Mouse (Mus musculus) heart, postnatal 25 days (tissue): Measurements from ENCODE around the gene Ifitm10. TPM values are rescaled to one million over a fixed set of nuclear protein-coding genes. Genes with fewer than 3 reads are reported as not detected.
"Not testable (repeated sequence)": the region's sequence is repeated elsewhere in the genome, so short reads cannot be mapped to it uniquely, and the experiment has no call there.

Source experiments
- DNase-seq: peaks from one replicate; pipeline ENCODE4 v3.0.0; 2022; ENCODE audit warnings: low spot score
- intact Hi-C: fragments of 180-260 bp; cut with DNase I; formaldehyde crosslinking; loops from one replicate; pipeline ENCODE4 v1.15.1; 2025
- total RNA-seq, 2 experiments: library from RNA; stranded (reverse); gene quantifications; 2 replicates each; pipeline ENCODE4 v1.2.3; 2021

Gene Ifitm10
- total RNA-seq, 2 experiments from 2014 or later: 1.8 to 2.0 TPM

GRCm38 (mm10) chr7:142285130-142285835, 88.3 kb downstream of the Ifitm10 start:
- no peak for DNase-seq
- intact Hi-C loops: loop anchor here (10.0 kb wide), 1 partner anchor 140 kb away; the partner anchor contains the start of gene Gm45337

GRCm38 (mm10) chr7:142284615-142285080, 88.9 kb downstream of the Ifitm10 start:
- peak; percentile 66 for DNase-seq
- intact Hi-C loops: loop anchor here (10.0 kb wide), 1 partner anchor 140 kb away; the partner anchor contains the start of gene Gm45337

- peak; percentile 35 for DNase-seq
- intact Hi-C loops: loop anchor here (10.0 kb wide), 1 partner anchor 139 kb away; the partner anchor contains the start of gene Gm45337
Observed at GRCm38 (mm10) chr7:142284023-142284591, 89.4 kb downstream of the Ifitm10 start.

- DNase-seq: not testable (repeated sequence)
- intact Hi-C loops: loop anchor here (10.0 kb wide), 1 partner anchor 138 kb away; the partner anchor contains the start of gene Gm45337
Observed at GRCm38 (mm10) chr7:142282847-142283246, 90.7 kb downstream of the Ifitm10 start.

- not testable (repeated sequence) for DNase-seq
Observed at GRCm38 (mm10) chr7:142279291-142279690, 94.3 kb downstream of the Ifitm10 start.

GRCm38 (mm10) chr7:142278183-142278582, 95.4 kb downstream of the Ifitm10 start:
- DNase-seq: not testable (repeated sequence)
- intact Hi-C loops: loop anchor here (1.0 kb wide), 1 partner anchor 15 kb away; no protein-coding TSS in a partner anchor

More at GRCm38 (mm10) chr7:142279291-142279690, 94.3 kb downstream of the Ifitm10 start:
- intact Hi-C loops: not testable (repeated sequence)

Other genes starting within 250 kb of the Ifitm10 start
- not detected for gene Gm39115, start 237.7 kb downstream of the Ifitm10 start, total RNA-seq
- gene Gm45337, start 229.1 kb downstream of the Ifitm10 start, total RNA-seq: not detected
- gene Gm29735, start 216.6 kb downstream of the Ifitm10 start, total RNA-seq: not detected
- not detected for gene Gm4553, start 208.0 kb downstream of the Ifitm10 start, total RNA-seq
- gene Krtap5-2, start 197.7 kb downstream of the Ifitm10 start, total RNA-seq: not detected
- gene Gm10153, start 183.4 kb downstream of the Ifitm10 start, total RNA-seq: not detected
- not detected for gene Krtap5-3, start 172.4 kb downstream of the Ifitm10 start, total RNA-seq
- not detected for gene Gm7579, start 161.9 kb downstream of the Ifitm10 start, total RNA-seq
- gene Krtap5-5, start 143.8 kb downstream of the Ifitm10 start, total RNA-seq: not detected
- not detected for gene Gm40460, start 132.7 kb downstream of the Ifitm10 start, total RNA-seq
- gene Gm2431, start 115.4 kb downstream of the Ifitm10 start, total RNA-seq: not detected
- not detected for gene Gm4559, start 99.4 kb downstream of the Ifitm10 start, total RNA-seq
- not detected for gene Krtap5-1, start 76.6 kb downstream of the Ifitm10 start, total RNA-seq
- gene Krtap5-4, start 70.2 kb downstream of the Ifitm10 start, total RNA-seq: not detected
- 1 to 10 TPM; 3.0 to 4.1 TPM for gene Gm49369, start 8.9 kb upstream of the Ifitm10 start, total RNA-seq
- gene Ctsd, start 14.3 kb upstream of the Ifitm10 start, total RNA-seq: 100 to 1,000 TPM; 692 to 727 TPM
- gene Syt8, start 61.1 kb upstream of the Ifitm10 start, total RNA-seq: not detected
- gene Tnni2, start 68.1 kb upstream of the Ifitm10 start, total RNA-seq: 1 to 10 TPM; 4.4 to 7.1 TPM
- 10 to 100 TPM; 43.7 to 48.1 TPM for gene Lsp1, start 87.1 kb upstream of the Ifitm10 start, total RNA-seq
- 1 to 10 TPM in 1 of 2 experiments, not detected in 1; 2.0 TPM for gene Tnnt3, start 125.1 kb upstream of the Ifitm10 start, total RNA-seq
- 10 to 100 TPM; 16.1 to 39.0 TPM for gene Mrpl23, start 158.9 kb upstream of the Ifitm10 start, total RNA-seq